Mouse (Mus musculus): Measurements from ENCODE around the gene Krtap3-1. TPM values are rescaled to one million over a fixed set of nuclear protein-coding genes. Genes with fewer than 3 reads are reported as not detected.

Gene Krtap3-1
- polyA plus RNA-seq, 1 experiment from 2014 or later = not detected

DNA sequence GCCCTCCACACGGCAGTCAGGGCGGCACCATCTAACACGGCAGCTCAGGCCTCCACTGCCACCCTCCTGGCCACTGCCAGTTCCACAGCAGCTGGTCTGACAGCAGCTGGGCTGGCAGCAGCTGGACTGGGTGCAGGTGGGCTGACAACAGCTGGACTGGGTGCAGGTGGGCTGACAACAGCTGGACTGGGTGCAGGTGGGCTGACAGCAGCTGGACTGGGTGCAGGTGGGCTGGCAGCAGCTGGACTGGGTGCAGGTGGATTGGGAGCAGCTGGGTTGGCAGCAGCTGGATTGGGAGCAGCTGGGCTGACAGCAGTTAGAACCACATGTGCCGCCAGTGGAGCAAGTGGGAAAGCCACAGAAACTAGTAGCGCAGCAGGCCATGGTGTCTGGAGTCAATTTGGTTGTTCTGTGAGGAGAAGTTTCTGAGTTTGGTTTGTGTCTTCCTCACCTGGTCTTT is 16.8 kb upstream of the Krtap3-1 start, which contains the start of gene Krtap1-4:
Krtap1-4 (minus strand) TSS at position 410 of the 460 bp plus-strand sequence.
- H3K9me3 ChIP-seq (ENCODE audit: control insufficient read depth, low read length) = no peaks in the 10 kb centered on the region
- WGBS = 80% methylated on average over 5 of the region's 5 CpGs
- H3K27me3 ChIP-seq (ENCODE audit: control insufficient read depth, insufficient read depth, low read length) = no peaks in the 10 kb centered on the region
- H3K4me3 ChIP-seq (ENCODE audit: control insufficient read depth in 1 of 2, insufficient read depth in 1 of 2, low read depth in 1 of 2, low read length in 2 of 2) = no peak within 1 kb of the TSS
- no peaks in the 10 kb centered on the region for H3K4me1 ChIP-seq (ENCODE audit: control insufficient read depth in 2 of 2, insufficient read depth in 2 of 2, low read length in 2 of 2)
- no peaks in the 10 kb centered on the region for H3K36me3 ChIP-seq (ENCODE audit: control insufficient read depth, insufficient read depth, low read length)
- no peak within 1 kb of the TSS for H3K9ac ChIP-seq (ENCODE audit: low read length)
- no peak within 1 kb of the TSS for H3K27ac ChIP-seq (replicated peaks in 1 of 2; ENCODE audit: control insufficient read depth in 1 of 2, insufficient read depth in 1 of 2, low read depth in 2 of 2, low read length in 2 of 2)
- ATAC-seq (ENCODE audit: insufficient number of reproducible peaks, insufficient read depth, low FRiP score, low read depth) = no peak
- H3K4me2 ChIP-seq (ENCODE audit: low read length) = no peak within 1 kb of the TSS

DNA sequence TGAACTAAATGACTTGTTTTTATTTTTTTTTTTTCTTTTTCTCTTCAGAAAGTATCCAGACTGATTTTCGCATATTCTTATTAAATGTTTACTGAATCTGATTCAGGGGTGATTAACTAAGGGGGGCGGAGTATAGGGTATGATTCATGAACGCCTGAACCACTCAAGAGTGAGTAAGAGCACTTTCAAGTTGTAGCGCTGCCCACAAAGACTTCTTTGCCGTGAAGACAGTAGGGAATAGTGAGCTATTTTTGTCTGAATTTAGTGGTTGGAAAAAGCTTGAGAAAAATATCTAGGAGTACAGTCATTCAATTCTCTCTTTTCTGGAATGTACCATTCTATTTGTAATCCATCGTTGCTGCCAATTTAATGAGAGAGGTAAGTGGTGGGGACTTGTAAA is 15.1 kb upstream of the Krtap3-1 start:
- H3K36me3 ChIP-seq (ENCODE audit: control insufficient read depth, insufficient read depth, low read length) = no peaks in the 10 kb centered on the region
- H3K27ac ChIP-seq (replicated peaks in 1 of 2; ENCODE audit: control insufficient read depth in 1 of 2, insufficient read depth in 1 of 2, low read depth in 2 of 2, low read length in 2 of 2) = no peak overlapping the region
- H3K4me1 ChIP-seq (ENCODE audit: control insufficient read depth in 2 of 2, insufficient read depth in 2 of 2, low read length in 2 of 2) = no peaks in the 10 kb centered on the region
- no peaks in the 10 kb centered on the region for H3K9me3 ChIP-seq (ENCODE audit: control insufficient read depth, low read length)
- H3K27me3 ChIP-seq (ENCODE audit: control insufficient read depth, insufficient read depth, low read length) = no peaks in the 10 kb centered on the region
- no peak for ATAC-seq (ENCODE audit: insufficient number of reproducible peaks, insufficient read depth, low FRiP score, low read depth)
- H3K4me2 ChIP-seq (ENCODE audit: low read length) = no peak overlapping the region
- H3K4me3 ChIP-seq (ENCODE audit: control insufficient read depth in 1 of 2, insufficient read depth in 1 of 2, low read depth in 1 of 2, low read length in 2 of 2) = no peak overlapping the region
- WGBS = 74% methylated on average over 6 of the region's 6 CpGs
- no peak overlapping the region for H3K9ac ChIP-seq (ENCODE audit: low read length)

DNA sequence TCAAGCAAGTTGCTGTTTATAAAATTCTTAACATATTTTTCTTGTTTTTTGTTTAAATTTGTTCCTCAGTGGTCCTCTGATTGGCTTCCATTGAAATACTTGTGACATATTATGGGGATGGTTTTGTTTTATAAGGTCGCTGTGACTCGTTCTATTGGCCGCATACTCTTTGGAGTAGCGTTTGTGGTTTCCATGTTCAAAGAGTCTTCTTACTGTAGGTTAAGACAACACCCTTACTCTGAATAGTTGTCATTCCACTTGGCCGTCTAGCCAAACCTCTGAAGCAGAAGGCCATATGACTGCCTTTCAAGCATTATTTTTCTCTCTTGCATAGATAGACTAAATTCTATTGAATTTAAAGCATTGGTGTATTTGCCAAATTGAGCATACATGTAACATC is 14.6 kb upstream of the Krtap3-1 start:
- no peak overlapping the region for H3K4me2 ChIP-seq (ENCODE audit: low read length)
- H3K4me3 ChIP-seq (ENCODE audit: control insufficient read depth in 1 of 2, insufficient read depth in 1 of 2, low read depth in 1 of 2, low read length in 2 of 2) = no peak overlapping the region
- H3K27me3 ChIP-seq (ENCODE audit: control insufficient read depth, insufficient read depth, low read length) = no peaks in the 10 kb centered on the region
- no peaks in the 10 kb centered on the region for H3K9me3 ChIP-seq (ENCODE audit: control insufficient read depth, low read length)
- no peaks in the 10 kb centered on the region for H3K4me1 ChIP-seq (ENCODE audit: control insufficient read depth in 2 of 2, insufficient read depth in 2 of 2, low read length in 2 of 2)
- ATAC-seq (ENCODE audit: insufficient number of reproducible peaks, insufficient read depth, low FRiP score, low read depth) = no peak
- WGBS = 87% methylated on average over 5 of the region's 5 CpGs
- H3K36me3 ChIP-seq (ENCODE audit: control insufficient read depth, insufficient read depth, low read length) = no peaks in the 10 kb centered on the region
- no peak overlapping the region for H3K27ac ChIP-seq (replicated peaks in 1 of 2; ENCODE audit: control insufficient read depth in 1 of 2, insufficient read depth in 1 of 2, low read depth in 2 of 2, low read length in 2 of 2)
- no peak overlapping the region for H3K9ac ChIP-seq (ENCODE audit: low read length)

DNA sequence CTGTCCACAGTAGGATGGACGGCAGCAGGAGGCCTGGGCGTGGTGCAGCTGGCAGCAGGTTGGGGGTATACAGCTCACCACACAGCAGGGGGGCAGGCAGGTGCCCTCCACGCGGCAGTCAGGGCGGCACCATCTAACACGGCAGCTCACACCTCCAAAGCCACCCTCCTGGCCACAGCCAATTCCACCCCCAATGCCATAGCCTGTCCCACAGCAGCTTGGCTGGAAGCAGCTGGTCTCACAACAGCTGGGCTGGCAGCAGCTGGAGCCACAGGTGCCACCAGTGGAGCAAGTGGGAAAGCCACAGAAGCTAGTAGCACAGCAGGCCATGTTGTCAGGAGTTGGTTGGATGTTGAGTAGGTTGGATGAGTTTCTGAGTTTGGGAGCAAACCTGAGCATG is 14.2 kb upstream of the Krtap3-1 start, which contains the start of gene Krtap1-5:
Krtap1-5 (minus strand) TSS at position 381 of the 400 bp plus-strand sequence.
- no peak for ATAC-seq (ENCODE audit: insufficient number of reproducible peaks, insufficient read depth, low FRiP score, low read depth)
- Histone ChIP-seq H3K36me3 (ENCODE audit: control insufficient read depth, insufficient read depth, low read length) (no peaks in the 10 kb centered on the region), H3K9ac (ENCODE audit: low read length) (no peak within 1 kb of the TSS), H3K9me3 (ENCODE audit: control insufficient read depth, low read length) (no peaks in the 10 kb centered on the region), H3K27ac (replicated peaks in 1 of 2; ENCODE audit: control insufficient read depth in 1 of 2, insufficient read depth in 1 of 2, low read depth in 2 of 2, low read length in 2 of 2) (no peak within 1 kb of the TSS), H3K4me1 (ENCODE audit: control insufficient read depth in 2 of 2, insufficient read depth in 2 of 2, low read length in 2 of 2) (no peaks in the 10 kb centered on the region), H3K4me2 (ENCODE audit: low read length) (no peak within 1 kb of the TSS), H3K4me3 (ENCODE audit: control insufficient read depth in 1 of 2, insufficient read depth in 1 of 2, low read depth in 1 of 2, low read length in 2 of 2) (no peak within 1 kb of the TSS), H3K27me3 (ENCODE audit: control insufficient read depth, insufficient read depth, low read length) (no peaks in the 10 kb centered on the region)
- 74% methylated on average over 6 of the region's 6 CpGs for WGBS

DNA sequence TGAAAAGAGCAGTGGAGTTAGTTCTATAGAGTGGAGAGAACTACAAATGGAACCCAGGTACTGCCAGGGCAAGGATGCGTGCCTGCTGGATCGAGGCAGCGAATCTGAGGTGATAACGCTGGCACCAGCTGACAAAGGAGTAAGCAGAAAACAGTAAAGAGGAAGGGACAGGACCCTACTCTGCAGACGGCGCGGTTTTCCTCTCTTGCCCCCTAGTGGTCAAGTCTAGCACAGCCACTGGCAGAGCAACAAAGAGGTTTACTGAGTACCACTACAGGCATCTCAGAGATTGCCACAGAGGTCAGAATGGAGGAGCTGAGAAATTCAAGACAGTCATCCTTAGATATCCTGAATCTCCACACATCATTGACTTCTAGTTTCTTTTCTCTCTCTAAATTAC is 7.7 kb upstream of the Krtap3-1 start:
- no peak overlapping the region for H3K4me3 ChIP-seq (ENCODE audit: control insufficient read depth in 1 of 2, insufficient read depth in 1 of 2, low read depth in 1 of 2, low read length in 2 of 2)
- no peak overlapping the region for H3K27ac ChIP-seq (replicated peaks in 1 of 2; ENCODE audit: control insufficient read depth in 1 of 2, insufficient read depth in 1 of 2, low read depth in 2 of 2, low read length in 2 of 2)
- 2% methylated on average over 7 of the region's 7 CpGs for WGBS
- H3K27me3 ChIP-seq (ENCODE audit: control insufficient read depth, insufficient read depth, low read length) = no peaks in the 10 kb centered on the region
- no peaks in the 10 kb centered on the region for H3K36me3 ChIP-seq (ENCODE audit: control insufficient read depth, insufficient read depth, low read length)
- no peaks in the 10 kb centered on the region for H3K4me1 ChIP-seq (ENCODE audit: control insufficient read depth in 2 of 2, insufficient read depth in 2 of 2, low read length in 2 of 2)
- ATAC-seq (ENCODE audit: insufficient number of reproducible peaks, insufficient read depth, low FRiP score, low read depth) = no peak
- H3K4me2 ChIP-seq (ENCODE audit: low read length) = peak overlapping the region; percentile 50
- H3K9ac ChIP-seq (ENCODE audit: low read length) = no peak overlapping the region
- no peaks in the 10 kb centered on the region for H3K9me3 ChIP-seq (ENCODE audit: control insufficient read depth, low read length)

DNA sequence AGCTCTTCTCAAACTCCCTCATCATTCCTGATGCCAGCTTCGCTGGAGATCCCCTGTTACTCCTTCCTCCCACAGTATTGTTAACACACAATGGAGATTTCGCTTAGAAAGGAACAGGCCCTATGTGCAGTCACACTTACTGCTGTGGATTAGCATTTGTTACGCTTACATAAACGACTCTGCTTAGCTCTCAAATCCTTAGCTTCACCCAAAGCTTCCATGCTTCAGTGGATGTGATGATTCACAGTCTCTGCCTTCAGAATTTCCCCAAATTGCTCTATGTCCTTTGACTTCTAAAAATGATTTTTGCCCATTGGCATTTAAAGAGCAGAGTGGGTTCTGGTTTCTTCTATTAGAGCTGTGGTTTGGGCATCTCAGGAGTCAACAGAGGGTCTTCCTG is 6.7 kb upstream of the Krtap3-1 start:
- ATAC-seq (ENCODE audit: insufficient number of reproducible peaks, insufficient read depth, low FRiP score, low read depth) = no peak
- Histone ChIP-seq H3K9me3 (ENCODE audit: control insufficient read depth, low read length) (no peaks in the 10 kb centered on the region), H3K4me1 (ENCODE audit: control insufficient read depth in 2 of 2, insufficient read depth in 2 of 2, low read length in 2 of 2) (no peaks in the 10 kb centered on the region), H3K4me3 (ENCODE audit: control insufficient read depth in 1 of 2, insufficient read depth in 1 of 2, low read depth in 1 of 2, low read length in 2 of 2) (no peak overlapping the region), H3K36me3 (ENCODE audit: control insufficient read depth, insufficient read depth, low read length) (no peaks in the 10 kb centered on the region), H3K9ac (ENCODE audit: low read length) (no peak overlapping the region), H3K4me2 (ENCODE audit: low read length) (no peak overlapping the region), H3K27ac (replicated peaks in 1 of 2; ENCODE audit: control insufficient read depth in 1 of 2, insufficient read depth in 1 of 2, low read depth in 2 of 2, low read length in 2 of 2) (no peak overlapping the region), H3K27me3 (ENCODE audit: control insufficient read depth, insufficient read depth, low read length) (no peaks in the 10 kb centered on the region)
- WGBS = 65% methylated on average over 4 of the region's 4 CpGs

DNA sequence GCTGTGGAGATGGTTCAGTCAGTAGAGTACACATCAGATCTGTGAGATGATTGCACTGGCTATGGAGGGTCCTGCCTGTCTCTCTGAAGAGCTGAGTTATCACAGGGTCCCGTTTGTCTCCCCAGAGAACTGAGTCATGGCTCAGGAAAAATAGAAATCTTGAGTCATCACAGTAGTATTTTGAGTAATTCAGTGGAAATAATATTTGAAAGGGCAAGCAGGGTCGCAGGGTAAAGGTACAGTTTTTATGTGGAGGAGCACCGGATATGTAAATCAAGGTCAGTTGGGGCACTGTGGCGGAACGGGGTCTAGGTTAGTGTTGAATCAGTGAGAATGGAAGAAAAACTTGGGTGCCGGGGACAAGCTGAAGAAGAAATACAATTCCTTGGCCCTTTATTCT is 3.9 kb downstream of the Krtap3-1 start:
- Histone ChIP-seq H3K9ac (ENCODE audit: low read length) (no peak overlapping the region), H3K36me3 (ENCODE audit: control insufficient read depth, insufficient read depth, low read length) (no peaks in the 10 kb centered on the region), H3K4me2 (ENCODE audit: low read length) (no peak overlapping the region), H3K27ac (replicated peaks in 1 of 2; ENCODE audit: control insufficient read depth in 1 of 2, insufficient read depth in 1 of 2, low read depth in 2 of 2, low read length in 2 of 2) (no peak overlapping the region), H3K4me1 (ENCODE audit: control insufficient read depth in 2 of 2, insufficient read depth in 2 of 2, low read length in 2 of 2) (no peaks in the 10 kb centered on the region), H3K27me3 (ENCODE audit: control insufficient read depth, insufficient read depth, low read length) (no peaks in the 10 kb centered on the region), H3K4me3 (ENCODE audit: control insufficient read depth in 1 of 2, insufficient read depth in 1 of 2, low read depth in 1 of 2, low read length in 2 of 2) (no peak overlapping the region), H3K9me3 (ENCODE audit: control insufficient read depth, low read length) (no peaks in the 10 kb centered on the region)
- 78% methylated on average over 6 of the region's 6 CpGs for WGBS
- ATAC-seq (ENCODE audit: insufficient number of reproducible peaks, insufficient read depth, low FRiP score, low read depth) = no peak

DNA sequence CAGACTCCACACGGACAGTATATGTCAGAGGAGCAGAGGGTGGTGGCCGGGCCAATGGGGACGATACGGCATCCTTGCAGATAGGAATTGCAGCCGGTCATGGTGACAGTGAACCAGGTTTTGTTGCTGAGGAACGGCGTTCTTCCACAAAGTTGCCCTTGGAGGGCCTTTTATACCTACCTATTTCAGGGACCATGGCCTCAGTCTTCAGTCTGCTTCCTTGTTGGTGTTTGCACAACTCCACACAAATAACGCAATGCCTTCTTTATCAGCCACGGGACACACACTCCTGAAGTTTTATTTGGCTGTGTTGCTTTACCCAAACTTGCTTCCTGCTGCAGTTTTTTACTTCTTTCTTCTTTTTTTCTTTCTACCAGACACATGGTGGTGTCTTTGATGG is 7.1 kb downstream of the Krtap3-1 start, which contains the start of gene Gm11939:
Gm11939 (minus strand) TSS at position 101 of the 400 bp plus-strand sequence.
- Histone ChIP-seq H3K9ac (ENCODE audit: low read length) (no peak within 1 kb of the TSS), H3K4me1 (ENCODE audit: control insufficient read depth in 2 of 2, insufficient read depth in 2 of 2, low read length in 2 of 2) (no peaks in the 10 kb centered on the region), H3K36me3 (ENCODE audit: control insufficient read depth, insufficient read depth, low read length) (no peaks in the 10 kb centered on the region), H3K4me3 (ENCODE audit: control insufficient read depth in 1 of 2, insufficient read depth in 1 of 2, low read depth in 1 of 2, low read length in 2 of 2) (no peak within 1 kb of the TSS), H3K27me3 (ENCODE audit: control insufficient read depth, insufficient read depth, low read length) (no peaks in the 10 kb centered on the region), H3K27ac (replicated peaks in 1 of 2; ENCODE audit: control insufficient read depth in 1 of 2, insufficient read depth in 1 of 2, low read depth in 2 of 2, low read length in 2 of 2) (no peak within 1 kb of the TSS), H3K9me3 (ENCODE audit: control insufficient read depth, low read length) (no peaks in the 10 kb centered on the region), H3K4me2 (ENCODE audit: low read length) (no peak within 1 kb of the TSS)
- no peak for ATAC-seq (ENCODE audit: insufficient number of reproducible peaks, insufficient read depth, low FRiP score, low read depth)
- WGBS = 86% methylated on average over 9 of the region's 9 CpGs

Data from heart, embryonic 14.5 days (tissue).